Mouse (Mus musculus) testis, postnatal 10 days (tissue): Measurements from ENCODE around the gene 4930544D05Rik.

Source experiments
- DNase-seq: peaks from one replicate; pipeline ENCODE4 v3.0.0; 2021; ENCODE audit warnings: low spot score

4930544D05Rik gene

GRCm38 (mm10) chr11:70598451-70598953, 17.1 kb upstream of the 4930544D05Rik start:
- no peak for DNase-seq

DNA sequence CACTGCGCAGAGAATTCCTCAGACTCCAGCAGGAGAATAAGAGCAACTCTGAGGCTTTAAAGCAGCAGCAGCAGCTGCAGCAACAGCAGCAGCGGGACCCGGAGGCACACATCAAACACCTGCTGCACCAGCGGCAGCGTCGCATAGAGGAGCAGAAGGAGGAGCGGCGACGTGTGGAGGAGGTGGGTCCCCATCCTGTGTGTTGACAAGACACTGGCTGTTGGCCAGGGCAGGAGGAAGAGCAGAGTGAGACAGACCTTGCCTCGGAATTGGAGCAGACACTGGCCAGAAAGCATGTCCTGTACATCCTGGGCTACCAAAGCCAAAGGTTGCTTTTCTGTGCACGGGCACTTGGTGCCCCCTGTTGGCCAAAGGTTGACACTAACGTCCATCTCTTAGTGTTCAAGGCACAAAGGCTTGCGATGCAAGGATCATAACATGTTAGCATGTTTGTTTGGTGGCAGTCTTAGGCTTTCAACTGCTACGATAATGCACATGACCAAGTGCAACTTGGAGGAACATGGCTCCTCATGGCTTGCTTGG, 10.6 kb upstream of the 4930544D05Rik start:
- peak; percentile 84 for DNase-seq

DNA sequence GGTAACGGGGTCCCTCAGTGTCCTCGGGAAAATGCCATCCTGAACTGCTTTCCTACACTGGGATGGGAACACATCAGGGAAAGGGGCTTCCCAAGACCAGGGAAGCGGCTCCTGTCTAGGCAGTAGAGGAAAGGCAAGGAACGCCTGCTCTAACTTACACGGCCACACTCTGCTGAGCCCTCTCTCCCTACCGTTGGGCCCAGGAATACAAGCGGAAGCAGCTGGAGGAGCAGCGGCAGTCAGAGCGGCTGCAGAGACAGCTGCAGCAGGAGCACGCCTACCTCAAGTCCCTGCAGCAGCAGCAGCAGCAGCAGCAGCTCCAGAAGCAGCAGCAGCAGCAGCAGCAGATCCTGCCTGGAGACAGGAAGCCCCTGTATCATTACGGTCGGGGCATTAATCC, 8.9 kb upstream of the 4930544D05Rik start:
- no peak for DNase-seq

GRCm38 (mm10) chr11:70607611-70608010, 8.0 kb upstream of the 4930544D05Rik start:
- DNase-seq: no peak

GRCm38 (mm10) chr11:70608381-70609066, 7.1 kb upstream of the 4930544D05Rik start:
- DNase-seq: peak; percentile 77

GRCm38 (mm10) chr11:70610752-70611151, 4.9 kb upstream of the 4930544D05Rik start:
- DNase-seq: no peak

DNA sequence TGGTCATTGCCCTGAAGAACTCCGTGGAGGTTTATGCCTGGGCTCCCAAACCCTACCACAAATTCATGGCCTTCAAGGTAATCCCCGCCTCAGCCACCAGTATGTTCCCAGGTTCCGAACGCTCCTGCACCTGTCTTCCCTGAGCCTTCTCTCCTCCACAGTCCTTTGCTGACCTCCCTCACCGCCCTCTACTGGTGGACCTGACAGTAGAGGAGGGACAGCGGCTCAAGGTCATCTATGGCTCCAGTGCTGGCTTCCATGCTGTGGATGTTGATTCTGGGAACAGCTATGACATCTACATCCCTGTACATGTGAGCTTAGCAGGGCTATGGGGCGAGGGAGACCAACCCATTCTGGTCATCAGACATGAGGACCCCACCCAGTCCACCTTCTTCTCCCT, 3.1 kb upstream of the 4930544D05Rik start:
- no peak for DNase-seq

DNA sequence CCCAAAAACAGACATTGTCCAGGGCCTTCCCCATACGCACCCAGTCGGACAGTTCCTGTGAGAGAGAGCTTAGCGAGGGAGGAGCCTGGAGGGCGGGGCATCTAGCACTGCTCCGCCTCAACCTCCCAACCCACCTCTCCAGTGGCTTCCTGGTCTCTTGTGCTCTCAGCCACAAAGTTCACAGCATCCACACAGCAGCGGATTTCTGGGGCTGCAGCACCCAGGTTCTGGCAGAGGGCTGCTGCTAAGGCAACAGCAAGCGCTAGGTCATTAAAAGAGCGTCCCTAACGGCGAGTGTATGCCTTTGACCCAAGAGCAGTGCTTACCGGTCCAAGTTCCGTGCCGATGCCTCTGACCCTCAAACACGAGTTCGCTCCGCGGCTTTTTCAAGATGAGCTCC, 574 bp upstream of the 4930544D05Rik start:
- peak; percentile 71 for DNase-seq

- no peak for DNase-seq
Measured at GRCm38 (mm10) chr11:70619101-70619500, 3.5 kb downstream of the 4930544D05Rik start, which contains the start of gene Chrne. Gene Chrne (minus strand): TSS chr11:70619216.

- DNase-seq: no peak
Measured at GRCm38 (mm10) chr11:70621972-70622814, 6.5 kb downstream of the 4930544D05Rik start.

DNA sequence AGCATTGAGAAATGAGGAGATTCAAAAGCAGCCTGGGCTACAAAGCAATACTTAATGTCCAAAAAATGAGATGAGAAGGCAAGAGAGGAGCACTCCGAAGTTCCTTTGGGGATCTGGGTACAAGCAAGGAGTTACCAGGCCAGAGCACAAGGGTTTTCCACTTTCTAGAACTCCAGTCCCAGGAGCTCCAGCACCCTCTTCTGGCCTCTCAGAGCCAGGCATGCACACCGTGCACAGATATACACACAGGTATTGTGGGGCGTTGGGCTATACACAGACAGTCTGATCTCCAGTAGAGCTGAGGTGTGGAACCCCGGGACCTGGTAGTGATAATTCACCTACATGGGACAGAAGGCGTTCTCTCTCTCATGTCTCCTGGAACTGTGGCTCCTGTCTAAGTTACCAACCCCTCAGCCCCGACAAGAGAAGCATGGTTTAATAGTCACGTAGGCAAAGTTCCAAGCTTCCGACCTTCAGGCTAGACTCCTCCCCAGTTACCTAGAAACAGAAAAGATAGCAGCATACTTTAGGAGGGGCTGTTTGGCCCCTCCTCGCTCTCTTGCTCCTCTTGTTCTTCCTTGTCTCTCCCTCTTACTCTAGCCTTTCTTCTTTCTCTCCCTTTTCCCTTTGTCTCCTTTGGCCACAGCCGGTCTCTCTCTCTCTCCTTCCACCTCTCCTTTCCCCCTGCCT, 7.5 kb downstream of the 4930544D05Rik start:
- no peak for DNase-seq

DNA sequence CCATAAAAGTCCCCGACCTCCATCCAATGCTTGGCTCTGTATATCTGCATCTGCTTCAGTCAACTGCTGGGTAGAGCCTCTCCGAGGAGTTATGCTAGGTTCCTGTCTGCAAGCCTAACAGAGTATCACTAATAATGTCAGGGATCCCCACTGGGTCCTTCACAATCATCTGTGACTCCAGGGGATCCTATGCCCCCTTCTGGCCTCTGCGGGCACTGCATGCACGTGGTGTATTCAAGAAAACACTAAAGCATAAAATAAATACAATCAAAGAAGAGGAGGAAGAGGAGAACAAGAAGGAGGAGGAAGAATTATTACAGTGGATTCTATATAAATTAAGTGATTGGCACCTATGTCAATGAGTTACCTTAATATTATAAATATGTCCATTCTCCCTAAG, 9.8 kb downstream of the 4930544D05Rik start:
- DNase-seq: peak; percentile 78

DNA sequence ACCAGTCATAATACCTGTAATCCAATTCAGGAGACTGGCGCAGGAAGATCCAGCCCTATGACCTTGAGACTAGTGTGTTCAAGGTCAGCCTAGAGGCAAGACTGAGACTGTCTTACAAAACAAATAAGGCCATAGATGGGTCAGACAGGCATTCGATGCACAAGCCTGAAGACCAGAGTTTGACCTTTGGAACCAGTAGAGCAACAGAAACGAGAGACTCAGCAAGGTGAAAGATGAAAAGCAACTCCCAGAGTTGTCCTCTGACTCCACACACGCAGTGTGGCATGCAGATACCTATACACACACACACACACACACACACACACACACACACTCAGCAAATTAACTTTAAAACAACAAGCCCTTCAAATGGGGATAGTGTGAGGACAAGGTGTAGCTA, 11.2 kb downstream of the 4930544D05Rik start:
- no peak for DNase-seq

GRCm38 (mm10) chr11:70628431-70628830, 12.8 kb downstream of the 4930544D05Rik start:
- no peak for DNase-seq

DNA sequence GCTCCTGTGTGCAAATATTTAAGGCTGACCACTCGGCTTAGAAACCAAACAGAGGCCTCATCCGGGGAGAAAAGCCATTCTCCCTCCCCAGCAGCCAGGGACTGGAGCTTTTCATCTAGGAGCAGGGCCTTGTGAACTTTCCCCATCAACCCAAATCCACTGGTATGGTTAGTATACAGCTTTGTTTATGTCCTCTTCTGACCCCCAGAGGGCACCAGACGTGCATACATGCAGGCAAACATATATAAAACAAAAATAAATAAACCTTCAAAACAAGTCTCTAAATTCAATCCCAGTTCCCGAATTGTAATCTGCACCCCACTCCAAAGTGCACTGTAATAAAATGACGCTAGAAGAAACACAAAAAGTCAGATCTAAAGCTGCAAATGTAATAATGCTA, 13.9 kb downstream of the 4930544D05Rik start:
- no peak for DNase-seq

DNA sequence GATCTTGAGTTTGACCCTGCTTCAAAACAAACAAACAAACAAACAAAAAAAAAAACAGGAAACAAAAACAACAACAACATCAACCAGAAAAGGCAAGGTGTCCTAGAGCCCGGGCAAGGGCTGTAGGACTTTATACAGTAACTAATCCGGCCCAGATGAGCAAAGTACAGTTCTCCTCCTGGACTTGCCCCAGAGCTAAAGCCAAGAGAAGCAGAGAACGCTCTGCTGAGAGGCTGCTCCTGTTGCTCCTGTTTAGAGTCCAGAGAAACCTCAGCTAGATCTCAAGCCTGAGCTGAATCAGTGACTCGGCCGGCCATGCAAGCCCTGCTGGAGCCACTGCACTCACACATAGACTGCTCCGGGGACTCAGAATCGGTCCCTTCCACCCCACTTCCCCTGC, 14.5 kb downstream of the 4930544D05Rik start:
- DNase-seq: no peak

DNA sequence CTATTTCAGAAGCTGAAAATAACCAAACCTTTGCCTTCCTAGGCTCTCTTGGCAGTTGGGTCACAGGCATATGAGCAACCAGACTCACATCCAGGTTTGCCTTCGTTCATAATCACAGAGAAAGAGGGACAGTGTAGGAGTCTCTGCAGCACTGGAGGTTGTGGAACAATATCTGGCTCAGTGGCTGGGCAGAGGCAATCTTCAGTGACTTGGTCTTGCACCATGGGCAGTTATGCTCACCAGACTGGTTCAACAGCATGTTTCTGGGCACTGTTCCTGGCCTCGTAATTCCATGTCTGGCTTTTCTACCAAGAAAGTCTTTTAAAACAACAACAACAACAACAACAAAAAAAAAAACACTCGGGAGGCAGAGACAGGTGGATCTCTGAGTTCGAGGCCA, 20.0 kb downstream of the 4930544D05Rik start:
- no peak for DNase-seq

DNA sequence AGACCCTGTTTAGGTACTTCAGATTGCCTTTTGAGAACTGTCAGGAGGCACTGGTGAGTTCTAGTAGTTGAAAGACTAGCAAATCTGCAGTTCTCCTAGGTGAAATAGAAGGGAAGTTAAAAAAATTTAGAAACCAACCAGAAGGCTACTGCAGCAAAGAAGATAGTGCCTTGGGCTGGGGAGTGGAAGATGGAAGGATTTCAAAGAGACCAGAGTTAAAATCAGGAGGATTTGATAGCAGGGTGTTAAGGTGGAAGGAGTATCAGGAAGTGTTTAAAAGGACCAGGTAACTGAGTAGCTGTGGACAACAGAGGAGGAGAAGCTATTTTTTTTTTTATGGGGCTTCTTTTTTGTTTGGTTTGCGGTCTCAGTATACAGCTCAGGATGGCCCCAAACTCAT, 22.1 kb downstream of the 4930544D05Rik start:
- DNase-seq: no peak

- DNase-seq: no peak
Measured at GRCm38 (mm10) chr11:70638293-70638692, 22.6 kb downstream of the 4930544D05Rik start.

GRCm38 (mm10) chr11:70638714-70639278, 23.1 kb downstream of the 4930544D05Rik start, which contains the start of gene Gp1ba:
Gene Gp1ba (plus strand): TSS chr11:70639122.
- DNase-seq: no peak

GRCm38 (mm10) chr11:70639976-70640375, 24.3 kb downstream of the 4930544D05Rik start:
- no peak for DNase-seq

DNA sequence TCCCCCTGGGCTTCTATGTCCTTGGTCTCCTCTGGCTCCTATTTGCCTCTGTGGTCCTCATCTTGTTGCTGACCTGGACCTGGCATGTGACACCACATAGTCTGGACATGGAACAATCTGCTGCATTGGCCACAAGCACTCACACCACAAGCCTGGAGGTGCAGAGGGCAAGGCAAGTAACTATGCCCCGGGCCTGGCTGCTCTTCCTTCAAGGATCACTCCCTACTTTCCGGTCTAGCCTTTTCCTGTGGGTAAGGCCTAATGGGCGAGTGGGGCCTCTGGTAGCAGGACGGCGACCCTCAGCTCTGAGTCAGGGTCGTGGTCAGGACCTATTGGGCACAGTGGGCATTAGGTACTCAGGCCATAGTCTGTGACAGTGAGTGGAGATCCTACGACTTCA, 25.6 kb downstream of the 4930544D05Rik start:
- no peak for DNase-seq
